Mouse (Mus musculus) liver, embryonic 14.5 days (tissue): ENCODE measurements at regions not wholly inside any gene's neighbourhood (a gene's known extent, or its start where the extent isn't known, plus 50 kb on each side); places are given as distances from the start of the nearest gene placed in this dataset.

Source experiments
- CTCF ChIP-seq: IDR thresholded peaks from 2 replicates; pipeline ENCODE4 v1.5.1; 2016; ENCODE audit warnings: antibody characterized with exemption, low read depth, control low read depth
- EP300 ChIP-seq: IDR thresholded peaks from 2 replicates; pipeline ENCODE4 v1.6.1; 2016; ENCODE audit warnings: antibody characterized with exemption, low read depth

DNA sequence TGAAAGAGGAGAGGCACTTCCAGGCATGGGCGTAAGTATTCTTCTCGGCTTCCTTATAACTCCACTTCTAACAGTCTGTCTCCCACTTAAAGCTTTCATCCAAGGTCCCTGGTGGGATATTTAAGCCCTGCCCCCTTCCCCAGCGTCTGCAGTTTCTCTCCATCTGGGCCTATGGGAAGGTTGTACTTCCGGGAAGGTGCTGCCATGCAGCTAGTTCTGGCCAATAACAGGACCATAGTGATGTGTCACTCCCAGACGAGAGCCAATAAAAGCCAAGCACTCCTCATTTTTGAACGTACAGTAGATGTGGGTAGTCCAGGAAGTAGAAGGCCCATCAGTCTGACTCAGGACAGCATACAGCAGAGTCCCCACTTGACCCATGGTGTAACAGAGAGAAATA is 121.0 kb downstream of the Drd1 start:
- no peak for TF ChIP-seq CTCF
- TF ChIP-seq EP300, result no peak
